Mouse (Mus musculus) liver, embryonic 14.5 days (tissue): ENCODE measurements at regions not wholly inside any gene's neighbourhood (a gene's known extent, or its start where the extent isn't known, plus 50 kb on each side); places are given as distances from the start of the nearest gene placed in this dataset.

ENCODE experiments used
- CTCF ChIP-seq: IDR thresholded peaks from 2 replicates; pipeline ENCODE4 v1.5.1; 2016; ENCODE audit warnings: antibody characterized with exemption, low read depth, control low read depth
- EP300 ChIP-seq: IDR thresholded peaks from 2 replicates; pipeline ENCODE4 v1.6.1; 2016; ENCODE audit warnings: antibody characterized with exemption, low read depth

- TF ChIP-seq CTCF (no peak), EP300 (no peak)
These were observed 693.2 kb downstream of the Basp1 start for GRCm38 (mm10) chr15:24720346-24720745.
